Comparison of ENCODE assay signal across 13 mouse cellular contexts in genomic region chr2:126227581-126227980, GRCm38 (mm10).
"Had no signal": no experiment of that assay in that cellular context is flagged by ENCODE, and none has a peak within 500 bp of the region (broad histone marks: within the 10 kb centered on the region; RNA-seq: fewer than 3 reads in every experiment).

No protein-coding gene starts in this region.

- DNase-seq: lung, adult 18-20 months; lung, embryonic 14.5 days; lung, postnatal 10 days; lung, postnatal 4 days; midbrain, embryonic 14.5 days; retina, postnatal 1 day; right cerebral cortex, adult 18-20 months; right cerebral cortex, postnatal 25 days; right cerebral cortex, postnatal 4 days; spleen, adult 18-20 months; thymus, adult 18-20 months; thymus, postnatal 14 days; thymus, postnatal 36 days had no signal
